Mouse (Mus musculus) brain, embryonic 14.5 days (tissue): ENCODE measurements around the gene Il9. TPM values are rescaled to one million over a fixed set of nuclear protein-coding genes. Genes with fewer than 3 reads are reported as not detected.

Source experiments
- DNase-seq: peaks from one replicate; pipeline ENCODE4 v3.0.0-alpha.2; 2011; ENCODE audit warnings: low read depth
- CTCF ChIP-seq: fragments of 200-500 bp; IDR thresholded peaks from 2 replicates; pipeline ENCODE4 v1.5.1; 2012; ENCODE audit warnings: inconsistent platforms, mild to moderate bottlenecking, moderate library complexity, borderline replicate concordance; ENCODE audit not compliant: insufficient read depth, insufficient read length; ENCODE audit errors: extremely low read depth
- POLR2A ChIP-seq: fragments of 200-500 bp; IDR thresholded peaks from 2 replicates; pipeline ENCODE4 v1.6.1; 2012; ENCODE audit warnings: mild to moderate bottlenecking, inconsistent platforms, borderline replicate concordance; ENCODE audit not compliant: poor library complexity, insufficient read depth, insufficient read length, severe bottlenecking; ENCODE audit errors: extremely low read depth
- polyA plus RNA-seq: library from polyadenylated mRNA; depleted of rRNA; stranded (reverse); fragments of >200 nt; gene quantifications from 2 replicates; pipeline ENCODE4 v1.2.3, GENCODE M21; 2012; rRNA removed

Gene Il9
- polyA plus RNA-seq, 1 experiment: not detected

DNA sequence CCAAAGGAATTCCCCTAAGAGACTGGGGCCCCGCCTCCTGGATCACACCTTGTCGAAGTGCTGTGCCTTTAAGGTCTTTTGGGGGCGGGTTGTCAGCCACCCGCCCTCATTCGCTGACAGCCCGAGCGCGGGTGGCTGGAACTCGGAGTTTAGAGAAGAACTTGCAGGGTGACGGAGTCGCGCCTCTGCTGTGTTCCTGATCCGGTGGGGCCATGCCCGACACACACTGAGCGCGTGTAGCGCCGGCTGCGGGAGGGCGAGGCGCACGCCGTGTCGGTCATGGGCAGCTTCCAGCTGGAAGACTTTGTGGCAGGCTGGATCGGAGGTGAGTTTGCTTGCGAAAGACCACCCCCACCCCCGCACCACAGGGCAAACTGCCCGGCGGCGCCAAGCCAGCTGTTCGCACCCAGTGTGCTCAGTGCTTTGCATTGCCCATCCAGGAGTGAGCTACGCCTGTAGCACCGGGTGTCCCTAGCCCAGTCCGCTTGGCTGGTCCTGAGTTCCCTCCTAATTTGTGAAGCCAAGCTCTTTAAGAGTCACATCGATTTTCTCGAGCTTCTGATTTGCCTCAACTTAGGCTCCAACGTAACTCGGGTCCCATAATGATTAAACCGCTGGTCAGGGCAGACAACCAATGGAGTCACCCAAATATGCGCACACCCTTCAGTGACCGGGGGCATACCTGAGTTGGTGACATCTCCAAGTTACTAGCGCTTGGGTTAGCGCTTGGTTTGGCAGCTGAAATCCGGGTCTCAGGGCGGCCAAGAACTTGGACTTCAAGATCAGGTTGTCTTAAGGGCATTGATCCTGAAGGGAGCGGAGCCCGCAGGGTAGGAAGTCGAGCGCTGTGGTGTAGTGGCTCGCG, 43.6 kb downstream of the Il9 start, which contains the start of gene Slc25a48:
Gene Slc25a48, plus strand, starts transcription at position 145 of the 865 bp plus-strand sequence.
- TF ChIP-seq POLR2A (no peak), CTCF (no peak)
- DNase-seq: peak; percentile 40

DNA sequence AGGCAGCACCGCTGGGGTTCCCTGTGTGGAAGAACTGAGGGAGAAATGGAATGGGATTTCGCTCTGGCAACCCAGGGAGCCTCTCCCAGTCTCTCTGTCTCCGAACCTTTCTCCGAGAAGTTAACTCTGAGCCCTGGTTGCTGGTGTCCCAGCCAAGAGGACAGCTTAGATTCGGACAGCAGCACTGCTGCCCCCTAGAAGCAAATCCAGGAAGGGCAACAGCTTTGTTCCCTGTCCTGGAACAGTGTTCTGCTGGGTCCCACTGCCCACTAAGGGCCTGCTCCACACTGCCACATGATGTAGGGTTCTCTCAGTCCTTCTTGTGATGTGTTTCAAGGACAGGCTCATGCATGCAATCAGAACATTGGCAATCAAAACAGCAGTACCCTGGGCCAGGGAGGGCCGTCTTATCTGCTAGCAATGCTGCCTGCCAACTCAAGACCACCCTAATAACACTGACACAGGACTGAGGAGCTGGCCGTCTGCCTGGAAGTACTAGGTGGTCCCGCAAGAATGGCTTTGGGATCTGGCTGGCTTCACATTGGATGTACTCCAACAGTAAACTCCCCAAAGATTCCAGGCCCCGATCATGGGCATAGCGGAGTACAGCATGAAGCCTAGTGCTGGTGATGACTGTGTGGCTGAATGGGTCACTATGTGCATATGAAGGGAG, 46.3 kb downstream of the Il9 start:
- peak; percentile 86 for DNase-seq
- TF ChIP-seq POLR2A (no peak), CTCF (peak; percentile 27; the same call in 1 of the 2 replicates)

DNA sequence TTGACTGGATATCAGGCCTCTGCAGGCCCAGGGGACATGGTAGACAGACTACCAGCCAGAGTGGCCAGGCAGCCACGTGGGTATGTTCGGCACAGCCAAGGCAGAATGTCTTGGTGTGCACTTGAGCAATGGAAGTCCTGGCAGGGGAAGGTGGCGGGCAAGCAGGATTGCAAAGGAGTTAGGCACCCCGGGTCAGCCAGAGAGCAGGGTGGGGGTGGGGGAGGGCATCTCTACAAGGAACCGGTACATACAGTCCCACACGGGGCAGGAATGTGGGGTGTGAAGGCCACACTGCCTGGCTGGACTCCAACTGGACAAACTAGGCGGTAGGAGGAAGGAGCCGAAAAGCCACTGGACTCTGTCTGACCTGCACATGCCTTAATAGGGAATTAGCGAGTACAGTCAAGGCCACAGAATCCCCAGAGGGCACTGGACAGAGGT, 47.7 kb downstream of the Il9 start:
- DNase-seq: no peak
- no peak for TF ChIP-seq CTCF
- no peak for TF ChIP-seq POLR2A

DNA sequence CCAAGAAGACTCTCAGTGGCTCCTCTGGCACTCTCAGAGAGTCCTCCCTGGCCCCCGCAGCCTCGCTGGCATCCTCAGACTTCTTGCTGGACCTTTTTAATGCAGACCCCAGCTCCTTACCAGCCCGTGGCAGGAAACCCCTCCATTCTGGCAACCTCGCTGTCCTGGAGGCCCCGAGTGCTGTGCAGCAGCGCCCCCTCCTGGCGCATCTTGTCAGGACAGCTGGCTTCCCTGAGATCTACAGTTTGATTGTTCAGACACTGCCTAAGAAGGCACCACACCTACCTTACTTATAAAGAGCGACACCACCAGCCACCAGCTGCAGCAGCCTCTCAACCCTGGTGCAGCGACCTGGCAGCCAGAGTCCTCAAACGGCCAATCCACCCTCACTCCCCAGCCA, 48.6 kb downstream of the Il9 start:
- DNase-seq: peak; percentile 78
- TF ChIP-seq POLR2A (no peak), CTCF (peak; percentile 88)

DNA sequence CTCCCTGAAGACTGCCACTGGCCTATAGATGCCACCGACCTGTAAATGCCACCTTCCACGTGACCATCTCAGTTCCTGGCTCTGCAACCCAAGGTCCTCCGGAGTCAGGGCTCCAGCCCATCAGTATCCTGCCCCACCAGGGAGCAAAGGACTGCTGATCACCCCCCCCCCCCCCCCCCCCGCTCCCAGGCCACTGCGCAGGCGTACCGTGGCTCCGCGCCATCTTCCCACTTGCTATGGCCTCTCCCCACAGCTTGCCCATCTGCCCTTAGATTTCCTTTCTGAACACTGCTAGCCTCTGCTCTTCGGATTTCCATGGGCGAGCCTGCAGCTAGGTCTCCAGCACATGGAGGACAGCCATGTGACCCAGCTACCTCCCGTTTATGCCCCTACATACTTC, 49.5 kb downstream of the Il9 start:
- TF ChIP-seq CTCF (no peak), POLR2A (no peak)
- DNase-seq: no peak

Other genes starting within 250 kb of the Il9 start
- 10.1 and 17.1 TPM in 2 replicates for gene Neurog1, start 230.1 kb downstream of the Il9 start, polyA plus RNA-seq
- gene Cxcl14, start 185.7 kb downstream of the Il9 start, polyA plus RNA-seq: 30.1 and 35.9 TPM in 2 replicates
- gene Gm3045, start 55.7 kb downstream of the Il9 start, polyA plus RNA-seq: not detected in 2 replicates
- gene Slc25a48, start 43.9 kb downstream of the Il9 start, polyA plus RNA-seq: 0.13 and 0.27 TPM in 2 replicates
- 3.8 and 4.0 TPM in 2 replicates for gene Fbxl21, start 40.2 kb upstream of the Il9 start, polyA plus RNA-seq
- gene Lect2, start 66.3 kb upstream of the Il9 start, polyA plus RNA-seq: 0.14 TPM in 1 of 2 replicates, not detected in the other
- gene Tgfbi, start 127.3 kb upstream of the Il9 start, polyA plus RNA-seq: 4.1 and 7.0 TPM in 2 replicates
- 57.2 and 57.5 TPM in 2 replicates for gene Smad5, start 220.8 kb upstream of the Il9 start, polyA plus RNA-seq